ENCODE assay signal across 8 mouse cellular contexts in genomic region chr1:64616531-64616880, GRCm38 (mm10). TPM values are rescaled to one million over a fixed set of nuclear protein-coding genes. Genes with fewer than 3 reads are reported as not detected.
DNase-seq lines count a peak whose midpoint lies in the region; ATAC-seq and TF ChIP-seq lines count a peak whose summit lies in the region.

No protein-coding gene starts in this region.

- 0 out of 2 replicates have a peak, but pooled peaks cover 3% of the 10 kb centered on the region for H3K36me3 ChIP-seq in hindbrain, embryonic 11.5 days (ENCODE audit: control insufficient read depth, insufficient read depth, low read length)

- peak overlapping the region; percentile 42 for H3K4me2 ChIP-seq in hindbrain, embryonic 11.5 days (replicated peaks; ENCODE audit: low read depth, low read length)

- WGBS in hindbrain, embryonic 11.5 days, result 10% methylated on average over 8 of the region's 8 CpGs

- no peak for TF ChIP-seq CTCF in bone marrow macrophage, adult 2 months (IDR thresholded peaks at IDR 0.05; ENCODE audit: low read depth, low read length)

- H3K4me1 ChIP-seq in bone marrow macrophage, adult 2 months (ENCODE audit: control insufficient read depth, insufficient read depth, low read length), result peaks cover 21% of the 10 kb centered on the region
- no peaks in the 10 kb centered on the region for H3K4me1 ChIP-seq in hindbrain, embryonic 11.5 days (replicated peaks; ENCODE audit: control insufficient read depth, insufficient read depth, low read length)

- TF ChIP-seq POLR2A in bone marrow macrophage, adult 2 months (IDR thresholded peaks at IDR 0.05; ENCODE audit: borderline replicate concordance, low read depth, low read length), result no peak

- peak overlapping the region; percentile 82 for H3K27ac ChIP-seq in bone marrow macrophage, adult 2 months (ENCODE audit: insufficient read depth, low read depth, low read length)
- peak overlapping the region; percentile 83 for H3K27ac ChIP-seq in hindbrain, embryonic 11.5 days (ENCODE audit: low read depth, low read length)

- H3K4me3 ChIP-seq in bone marrow macrophage, adult 2 months (ENCODE audit: insufficient read depth, low read length), result peak overlapping the region; percentile 91
- H3K4me3 ChIP-seq in hindbrain, embryonic 11.5 days (ENCODE audit: low read depth, low read length), result peak overlapping the region; percentile 68

- no peaks in the 10 kb centered on the region for H3K9me3 ChIP-seq in hindbrain, embryonic 11.5 days (ENCODE audit: control insufficient read depth, low read length)

- no peaks in the 10 kb centered on the region for H3K27me3 ChIP-seq in hindbrain, embryonic 11.5 days (ENCODE audit: control insufficient read depth, insufficient read depth, low read length)

- peak overlapping the region; percentile 86 for H3K9ac ChIP-seq in hindbrain, embryonic 11.5 days (ENCODE audit: low read depth, low read length)

- ATAC-seq in hindbrain, embryonic 11.5 days (ENCODE audit: low FRiP score), result no peak; the same call in 1 of the 2 replicates
- ATAC-seq in megakaryocyte-erythroid progenitor cell, adult 5-6 weeks (replicated peaks; ENCODE audit: low FRiP score, low TSS enrichment, poor library complexity, severe bottlenecking), result 0 out of 2 replicates have a peak, but pooled peaks have one; percentile 8

- peak; percentile 31 for DNase-seq in kidney, adult 9 months
- DNase-seq in kidney, postnatal 4 days, result no peak
- DNase-seq in hindbrain, embryonic 11.5 days (ENCODE audit: low spot score), result no peak
- no peak for DNase-seq in natural killer cell, adult 2 months (ENCODE audit: low spot score in 2 of 2)
- DNase-seq in adrenal gland, adult 18-20 months (ENCODE audit: low spot score in 2 of 2), result no peak
- no peak for DNase-seq in spleen, adult 18-20 months

RNA-seq across cellular contexts. Expression of gene Mettl21a, which starts 0.5 kb away (rescaled TPM):
- polyA plus RNA-seq in bone marrow macrophage, adult 2 months (2012; ENCODE audit: insufficient read depth, insufficient read length, missing spikeins), result 19.7 and 20.5 TPM in 2 replicates
- polyA plus RNA-seq in hindbrain, embryonic 11.5 days (2014; fragmentation: Nextera tagmentation; extraction: Ambion mirVana), result 22.0 and 24.4 TPM in 2 replicates
- 6.5 and 12.9 TPM in 2 replicates for total RNA-seq in megakaryocyte-erythroid progenitor cell, adult 5-6 weeks (2014; fragmentation: Nextera tagmentation)
- 3.7 and 8.3 TPM in 2 replicates for total RNA-seq in megakaryocyte-erythroid progenitor cell, adult 5-6 weeks (2017)
- total RNA-seq in adrenal gland, adult 18-20 months (2021), result 10 to 100 TPM in 1 of 2 experiments, 1 to 10 TPM in 1; 8.5 to 16.5 TPM
